Mouse (Mus musculus): ENCODE measurements around the gene Col9a2.

GRCm38 (mm10) chr4:121010770-121011549, 28.2 kb upstream of the Col9a2 start:
- TF ChIP-seq CTCF (IDR thresholded peaks at IDR 0.05; ENCODE audit: insufficient read depth, low read length) (no peak), POLR2A (IDR thresholded peaks at IDR 0.05; ENCODE audit: borderline replicate concordance, extremely low read depth, low read depth, low read length) (no peak)
